Mouse (Mus musculus) midbrain, embryonic 11.5 days (tissue): Measurements from ENCODE around the gene Gfra1. TPM values are rescaled to one million over a fixed set of nuclear protein-coding genes. Genes with fewer than 3 reads are reported as not detected.

Source experiments
- ATAC-seq: fragments of 200-750 bp; cut with Nextera tagmentation; 2 replicates; pipeline ENCODE4 v1.8.0; 2017; ENCODE audit warnings: moderate TSS enrichment, moderate library complexity; ENCODE audit not compliant: low FRiP score
- DNase-seq: peaks from one replicate; pipeline ENCODE4 v3.0.0; 2015; ENCODE audit warnings: low spot score; ENCODE audit errors: missing footprints
- H3K27ac ChIP-seq: fragments of 300-500 bp; sonication (generic); 2 replicates; pipeline ENCODE4 v1.5.1; 2014; ENCODE audit warnings: low read depth, low read length
- H3K27me3 ChIP-seq: fragments of 300-500 bp; sonication (generic); 2 replicates; pipeline ENCODE4 v1.6.1; 2014; ENCODE audit warnings: mild to moderate bottlenecking, low read length, moderate library complexity, mixed read lengths; ENCODE audit not compliant: control insufficient read depth, insufficient read depth
- H3K36me3 ChIP-seq: fragments of 300-500 bp; sonication (generic); 2 replicates; pipeline ENCODE4 v1.6.1; 2014; ENCODE audit warnings: mild to moderate bottlenecking, low read length, moderate library complexity, mixed read lengths; ENCODE audit not compliant: control insufficient read depth, insufficient read depth
- H3K4me1 ChIP-seq: fragments of 300-500 bp; sonication (generic); 2 replicates; pipeline ENCODE4 v1.6.1; 2014; ENCODE audit warnings: low read length; ENCODE audit not compliant: control insufficient read depth, insufficient read depth
- H3K4me2 ChIP-seq: fragments of 300-500 bp; sonication (generic); 2 replicates; pipeline ENCODE4 v1.6.1; 2014; ENCODE audit warnings: mild to moderate bottlenecking, moderate library complexity
- H3K4me3 ChIP-seq: fragments of 300-500 bp; sonication (generic); 2 replicates; pipeline ENCODE4 v1.5.1; 2014; ENCODE audit warnings: low read depth, low read length
- H3K9ac ChIP-seq: fragments of 300-500 bp; sonication (generic); 2 replicates; pipeline ENCODE4 v1.6.1; 2014; ENCODE audit warnings: low read length
- H3K9me3 ChIP-seq: fragments of 300-500 bp; sonication (generic); 2 replicates; pipeline ENCODE4 v1.6.1; 2016; ENCODE audit warnings: low read length; ENCODE audit not compliant: control insufficient read depth
- WGBS: fragments of 180-500 bp; shearing (Covaris S2); extraction: QIAGEN DNeasy Blood & Tissue Kit; methylation state at CpG from one replicate; pipeline ENCODE4 v1.1.7; 2014; 5-methylcytosine and 5-hydroxymethylcytosine counted together
- polyA plus RNA-seq: library from polyadenylated mRNA; unstranded; fragments of >200 nt; fragmentation: Nextera tagmentation; extraction: Ambion mirVana; gene quantifications from 2 replicates; pipeline ENCODE4 v1.2.1, GENCODE M21; 2014

Gene Gfra1
- polyA plus RNA-seq, 1 experiment from 2014 or later = 26.7 TPM

DNA sequence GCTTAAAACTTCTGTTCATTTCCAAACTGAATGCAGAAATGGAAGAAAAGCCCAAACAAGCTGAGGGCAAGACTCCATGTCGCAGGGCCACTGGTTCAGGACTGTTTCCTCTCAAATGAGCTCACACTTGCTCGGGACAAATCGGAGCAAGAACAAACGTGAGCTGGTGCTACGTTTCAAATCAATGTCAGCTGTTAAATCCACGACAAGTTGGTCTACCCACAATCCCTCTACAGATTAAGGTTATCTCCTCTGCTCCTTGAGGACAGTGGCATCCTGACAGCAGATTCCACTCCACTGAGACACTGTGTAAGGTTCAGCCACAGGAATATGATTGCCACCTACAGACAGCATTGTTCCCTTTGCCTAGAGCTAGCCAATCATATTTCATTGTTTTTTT is 4.4 kb downstream of the Gfra1 start:
- Histone ChIP-seq H3K9me3 (no peaks in the 10 kb centered on the region), H3K27ac (no peak overlapping the region), H3K9ac (no peak overlapping the region), H3K4me1 (peaks cover 6% of the 10 kb centered on the region; the same call in 1 of the 2 replicates), H3K27me3 (peaks cover 19% of the 10 kb centered on the region), H3K4me3 (no peak overlapping the region), H3K36me3 (no peaks in the 10 kb centered on the region), H3K4me2 (no peak overlapping the region)
- ATAC-seq = no peak
- DNase-seq = no peak
- WGBS = 78% methylated on average over 6 of the region's 6 CpGs

DNA sequence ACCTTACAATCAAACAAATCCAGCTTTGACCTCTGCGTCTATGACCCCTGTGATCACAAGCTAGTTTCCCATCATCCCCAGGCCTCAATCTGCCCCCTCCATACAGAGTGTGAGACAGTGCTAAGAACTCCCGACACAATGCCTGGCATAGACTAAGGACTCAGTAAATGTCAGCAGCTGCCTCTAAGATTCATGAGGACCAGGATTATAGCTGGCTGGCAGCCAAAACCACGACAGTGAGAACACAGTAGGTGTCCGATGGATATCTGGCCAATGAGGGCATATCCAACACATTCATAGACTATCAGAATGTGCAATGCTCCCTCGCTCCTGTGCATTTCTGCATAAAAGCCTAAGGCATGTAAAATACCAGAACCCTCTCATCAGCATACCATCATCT is 5.0 kb downstream of the Gfra1 start:
- Histone ChIP-seq H3K4me3 (no peak overlapping the region), H3K36me3 (no peaks in the 10 kb centered on the region), H3K4me1 (peaks cover 6% of the 10 kb centered on the region; the same call in 1 of the 2 replicates), H3K4me2 (no peak overlapping the region), H3K27ac (no peak overlapping the region), H3K9me3 (no peaks in the 10 kb centered on the region), H3K9ac (no peak overlapping the region), H3K27me3 (peaks cover 19% of the 10 kb centered on the region)
- DNase-seq (no peak), ATAC-seq (no peak)
- 77% methylated on average over 5 of the region's 5 CpGs for WGBS

DNA sequence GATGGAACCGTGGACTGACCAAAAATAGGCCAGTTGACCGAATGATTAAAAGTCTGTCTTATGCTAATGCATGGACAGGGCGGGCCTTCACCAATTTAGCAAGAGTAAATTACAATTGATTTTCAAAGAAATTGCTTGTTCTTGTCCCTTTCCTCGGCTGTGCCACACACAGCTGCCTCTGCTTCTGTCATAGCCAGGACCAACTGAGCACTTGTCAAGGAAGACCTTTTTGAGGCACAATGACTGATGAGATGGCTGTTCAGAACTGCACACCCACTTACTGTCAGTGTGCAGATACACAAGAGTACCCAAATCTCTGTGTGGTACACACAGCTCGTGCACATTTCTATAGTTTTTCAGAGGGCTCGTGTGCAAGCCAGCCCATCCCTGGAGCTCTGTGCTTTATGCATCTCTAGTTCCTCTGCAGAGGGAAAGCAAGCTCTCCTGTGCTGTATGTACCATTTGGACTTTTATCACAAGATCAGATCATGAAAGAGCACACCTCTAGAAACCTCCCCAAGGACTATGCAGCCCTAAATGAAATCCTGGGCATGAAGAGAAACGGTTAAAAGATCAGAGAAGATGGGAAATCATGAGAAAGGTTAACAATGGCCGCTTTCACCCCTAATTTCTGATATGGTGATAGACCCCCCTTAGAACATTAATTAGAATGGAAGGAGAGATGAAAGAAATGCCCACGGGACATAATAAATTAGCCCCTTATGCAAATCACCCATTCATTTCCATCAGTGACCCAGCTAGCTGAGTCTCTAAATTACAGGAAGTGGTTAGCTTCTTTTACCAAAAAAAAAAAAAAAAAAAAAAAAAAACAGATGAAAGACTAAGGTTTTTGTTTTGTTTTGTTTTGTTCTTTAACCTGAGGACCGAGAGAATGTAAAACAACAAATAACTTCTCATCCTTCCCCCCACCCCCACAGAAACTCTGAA is 12.7 kb downstream of the Gfra1 start:
- no peak for DNase-seq
- Histone ChIP-seq H3K9me3 (no peaks in the 10 kb centered on the region), H3K9ac (no peak overlapping the region), H3K4me3 (no peak overlapping the region), H3K4me1 (no peaks in the 10 kb centered on the region), H3K36me3 (no peaks in the 10 kb centered on the region), H3K4me2 (no peak overlapping the region), H3K27me3 (no peaks in the 10 kb centered on the region), H3K27ac (0 out of 2 replicates have a peak overlapping the region, but pooled peaks have one; percentile 5)
- no peak for ATAC-seq
- 75% methylated on average over 10 of the region's 10 CpGs for WGBS

- H3K36me3 ChIP-seq = no peaks in the 10 kb centered on the region
These were observed 13.9 kb downstream of the Gfra1 start for GRCm38 (mm10) chr19:58441785-58442184.

DNA sequence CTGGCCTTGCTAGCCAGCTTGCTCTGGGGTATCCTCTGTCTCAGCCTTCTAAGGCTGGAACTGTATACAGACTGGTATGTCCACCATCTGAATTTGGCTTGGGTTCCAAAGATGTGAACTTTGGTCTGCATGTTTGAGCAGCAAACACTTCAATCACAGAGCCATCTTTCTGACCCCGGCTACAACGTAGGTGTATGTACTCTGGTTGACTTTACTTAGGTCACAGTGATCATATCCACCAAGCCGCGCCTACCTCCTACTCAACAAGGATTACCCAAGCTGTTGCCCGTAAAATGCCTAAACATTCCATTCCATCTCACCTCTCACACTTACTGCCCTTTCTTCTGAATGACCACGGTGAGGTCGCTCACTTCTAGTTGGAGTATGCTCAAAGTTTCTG is 14.5 kb downstream of the Gfra1 start:
- Histone ChIP-seq H3K9me3 (no peaks in the 10 kb centered on the region), H3K4me1 (peaks cover 5% of the 10 kb centered on the region; the same call in 1 of the 2 replicates), H3K9ac (no peak overlapping the region), H3K36me3 (no peaks in the 10 kb centered on the region), H3K4me3 (no peak overlapping the region), H3K27me3 (no peaks in the 10 kb centered on the region), H3K27ac (no peak overlapping the region), H3K4me2 (no peak overlapping the region)
- 93% methylated on average over 7 of the region's 7 CpGs for WGBS
- no peak for DNase-seq
- ATAC-seq = no peak

More at GRCm38 (mm10) chr19:58441785-58442184, 13.9 kb downstream of the Gfra1 start:
- Histone ChIP-seq H3K4me2 (no peak overlapping the region), H3K27ac (no peak overlapping the region), H3K9ac (no peak overlapping the region), H3K4me1 (peaks cover 5% of the 10 kb centered on the region; the same call in 1 of the 2 replicates), H3K4me3 (no peak overlapping the region), H3K27me3 (no peaks in the 10 kb centered on the region), H3K9me3 (no peaks in the 10 kb centered on the region)
- DNase-seq (no peak), ATAC-seq (no peak)
- 64% methylated on average over 7 of the region's 7 CpGs for WGBS

- Histone ChIP-seq H3K4me2 (no peak overlapping the region), H3K36me3 (no peaks in the 10 kb centered on the region), H3K4me3 (no peak overlapping the region), H3K9ac (no peak overlapping the region), H3K4me1 (peaks cover 5% of the 10 kb centered on the region; the same call in 1 of the 2 replicates), H3K27ac (no peak overlapping the region), H3K9me3 (no peaks in the 10 kb centered on the region), H3K27me3 (no peaks in the 10 kb centered on the region)
- no peak for ATAC-seq
- WGBS = 85% methylated on average over 4 of the region's 4 CpGs
- DNase-seq = no peak
These were observed 16.9 kb downstream of the Gfra1 start for GRCm38 (mm10) chr19:58438762-58439161.

DNA sequence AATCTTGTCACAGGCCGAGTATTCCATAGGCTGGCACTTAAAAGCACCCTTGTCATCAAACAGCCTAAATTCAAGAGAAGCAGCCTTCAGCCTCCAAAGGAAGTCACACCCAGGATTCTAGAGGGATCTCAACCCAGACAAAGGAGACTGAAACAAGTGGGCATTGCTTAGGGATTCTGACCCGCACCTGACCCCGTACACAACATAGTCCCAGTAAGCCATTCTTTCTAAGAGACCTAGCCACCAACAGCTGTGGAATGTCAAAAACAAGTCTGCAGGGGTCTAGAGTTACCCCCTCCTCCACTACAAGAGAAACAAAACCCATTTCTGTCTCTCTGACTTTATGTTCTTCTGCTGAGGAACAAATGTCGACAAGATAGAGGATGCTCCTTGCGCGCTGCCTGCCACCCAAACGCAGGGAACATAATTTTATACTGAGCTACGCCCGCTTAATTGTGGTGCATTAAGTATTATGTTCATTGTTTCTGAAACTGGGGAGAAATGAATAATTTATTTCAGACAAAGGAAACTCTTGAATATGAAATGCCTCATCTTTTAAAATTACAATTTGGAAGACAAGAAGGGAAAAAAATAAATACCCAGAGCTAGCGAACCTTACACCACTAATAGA is 18.2 kb downstream of the Gfra1 start:
- Histone ChIP-seq H3K9ac (no peak overlapping the region), H3K4me1 (peaks cover 5% of the 10 kb centered on the region; the same call in 1 of the 2 replicates), H3K36me3 (no peaks in the 10 kb centered on the region), H3K9me3 (no peaks in the 10 kb centered on the region), H3K4me2 (no peak overlapping the region), H3K27me3 (no peaks in the 10 kb centered on the region), H3K27ac (no peak overlapping the region), H3K4me3 (no peak overlapping the region)
- DNase-seq (no peak), ATAC-seq (no peak)
- 72% methylated on average over 10 of the region's 10 CpGs for WGBS

DNA sequence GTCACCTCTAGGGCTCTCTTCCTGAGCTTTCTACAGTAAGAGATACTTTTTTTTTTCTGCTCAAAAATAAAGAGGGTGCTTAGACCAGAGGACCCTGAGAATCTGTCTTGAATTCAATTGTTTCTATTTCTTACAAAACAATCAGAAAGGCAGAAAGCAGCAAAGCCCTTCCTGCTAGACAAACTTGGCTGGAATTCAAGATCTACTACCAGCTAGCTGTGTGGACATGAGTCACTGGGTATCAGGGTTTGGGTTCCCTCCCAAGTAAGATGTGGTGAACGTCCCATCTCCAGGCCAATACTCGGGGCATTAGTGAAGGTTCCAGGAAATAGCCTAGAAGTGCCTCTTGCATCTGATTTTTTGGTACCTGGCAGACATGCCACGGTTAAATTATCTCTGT is 18.8 kb downstream of the Gfra1 start:
- Histone ChIP-seq H3K9ac (no peak overlapping the region), H3K27me3 (no peaks in the 10 kb centered on the region), H3K27ac (no peak overlapping the region), H3K4me1 (peaks cover 5% of the 10 kb centered on the region; the same call in 1 of the 2 replicates), H3K4me3 (no peak overlapping the region), H3K9me3 (no peaks in the 10 kb centered on the region), H3K36me3 (no peaks in the 10 kb centered on the region), H3K4me2 (no peak overlapping the region)
- 88% methylated on average over 3 of the region's 3 CpGs for WGBS
- DNase-seq = no peak
- ATAC-seq = no peak

DNA sequence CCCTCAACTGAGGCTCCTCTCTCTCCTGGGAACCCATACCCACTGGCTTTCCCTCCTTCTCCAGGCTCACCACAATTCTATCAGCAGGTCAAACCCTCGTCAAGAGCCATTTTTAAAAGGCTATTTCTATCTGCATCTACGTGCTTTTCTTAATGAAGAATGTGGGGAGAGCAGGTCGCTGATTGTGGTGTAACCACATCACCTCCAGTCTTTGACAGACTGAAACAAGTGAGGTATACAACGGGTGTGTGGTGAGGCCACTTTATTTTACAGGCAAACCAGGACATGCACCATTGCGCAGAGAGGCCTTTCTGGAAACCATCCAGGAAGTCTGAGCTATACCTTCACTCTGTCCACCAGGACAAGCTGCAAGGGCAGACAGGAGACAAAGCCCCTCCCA is 19.8 kb downstream of the Gfra1 start:
- H3K4me1 ChIP-seq = peaks cover 5% of the 10 kb centered on the region; the same call in 1 of the 2 replicates
- H3K36me3 ChIP-seq = no peaks in the 10 kb centered on the region
- H3K27me3 ChIP-seq = no peaks in the 10 kb centered on the region
- DNase-seq (no peak), ATAC-seq (no peak)
- no peaks in the 10 kb centered on the region for H3K9me3 ChIP-seq
- no peak overlapping the region for H3K4me2 ChIP-seq
- no peak overlapping the region for H3K9ac ChIP-seq
- no peak overlapping the region for H3K4me3 ChIP-seq
- H3K27ac ChIP-seq = no peak overlapping the region
- WGBS = 88% methylated on average over 5 of the region's 5 CpGs
